Comparison of ENCODE assay signal across 16 mouse cellular contexts in genomic region chr7:84753361-84753760, GRCm38 (mm10).
DNase-seq lines count a peak whose midpoint lies in the region.
"Had no signal": no experiment of that assay in that cellular context is flagged by ENCODE, and none has a peak within 500 bp of the region (broad histone marks: within the 10 kb centered on the region; RNA-seq: fewer than 3 reads in every experiment).

No protein-coding gene starts in this region.

- peak; percentile 58 for DNase-seq in gastrocnemius, adult 18-20 months (ENCODE audit: low spot score)
- no peak for DNase-seq in gastrocnemius, postnatal 4 days (ENCODE audit: low spot score in 2 of 2)
- peak; percentile 12 to 14 for DNase-seq in gastrocnemius, adult 8-10 months (ENCODE audit: low spot score in 2 of 2)
- DNase-seq in gastrocnemius, postnatal 10 days: no peak
- DNase-seq in heart, adult 11 months: peak; percentile 58
- DNase-seq in heart, postnatal 10 days: no peak
- DNase-seq in skeletal muscle tissue, adult 2 months (ENCODE audit: low read depth, low spot score): peak; percentile 58
- DNase-seq: adrenal gland, adult 8-10 months; adrenal gland, postnatal 14 days; adrenal gland, postnatal 36 days; B cell, adult 2 months; cerebellum, adult 11-12 months; cerebellum, adult 2 months; cerebellum, adult 9-10 months; cerebellum, postnatal 10 days; cerebellum, postnatal 25 days had no signal

- intact Hi-C loops in heart, postnatal 10 days (cut with DNase I): no loop called here

Comparison
In these comparisons a context has a peak if more than half of its experiments do, and no peak if none do; other contexts are left out.
1. DNase-seq: peak in gastrocnemius, adult 18-20 months (single experiment), gastrocnemius, adult 8-10 months (2 of 2), heart, adult 11 months (single experiment) and skeletal muscle tissue, adult 2 months (single experiment); none in gastrocnemius, postnatal 4 days (0 of 2), gastrocnemius, postnatal 10 days (single experiment) and heart, postnatal 10 days (0 of 2).